Mouse (Mus musculus) liver, postnatal 0 days (tissue): ENCODE measurements at regions not wholly inside any gene's neighbourhood (a gene's known extent, or its start where the extent isn't known, plus 50 kb on each side); places are given as distances from the start of the nearest gene placed in this dataset.

Experiments
- ATAC-seq: fragments of 200-750 bp; cut with Nextera tagmentation; 2 replicates; pipeline ENCODE4 v1.8.0; 2017; ENCODE audit warnings: mild to moderate bottlenecking, moderate library complexity
- DNase-seq: peaks from one replicate; pipeline ENCODE4 v3.0.0-alpha.2; 2016
- H3K27ac ChIP-seq: fragments of 300-500 bp; sonication (generic); 2 replicates; pipeline ENCODE4 v1.5.1; 2014; ENCODE audit warnings: antibody characterized with exemption, moderate library complexity, mild to moderate bottlenecking, low read depth
- H3K27me3 ChIP-seq: fragments of 300-500 bp; sonication (generic); 2 replicates; pipeline ENCODE4 v1.6.1; 2014; ENCODE audit warnings: low read length, control low read depth, mixed read lengths; ENCODE audit not compliant: insufficient read depth
- H3K36me3 ChIP-seq: fragments of 300-500 bp; sonication (generic); replicated peaks from 2 replicates; pipeline ENCODE4 v1.6.1; 2014; ENCODE audit warnings: mild to moderate bottlenecking, control low read depth, low read length, moderate library complexity, mixed read lengths; ENCODE audit not compliant: insufficient read depth
- H3K4me1 ChIP-seq: fragments of 300-500 bp; sonication (generic); 2 replicates; pipeline ENCODE4 v1.6.1; 2014; ENCODE audit warnings: antibody characterized with exemption, mild to moderate bottlenecking, control low read depth; ENCODE audit not compliant: insufficient read depth
- H3K4me2 ChIP-seq: fragments of 300-500 bp; sonication (generic); 2 replicates; pipeline ENCODE4 v1.6.1; 2014; ENCODE audit warnings: low read depth, mild to moderate bottlenecking, low read length, moderate library complexity, mixed read lengths
- H3K4me3 ChIP-seq: fragments of 300-500 bp; sonication (generic); 2 replicates; pipeline ENCODE4 v1.5.1; 2014; ENCODE audit warnings: low read depth, low read length
- H3K9ac ChIP-seq: fragments of 300-500 bp; sonication (generic); replicated peaks from 2 replicates; pipeline ENCODE4 v1.6.1; 2014; ENCODE audit warnings: mild to moderate bottlenecking, moderate library complexity
- H3K9me3 ChIP-seq: fragments of 300-500 bp; sonication (generic); 2 replicates; pipeline ENCODE4 v1.6.1; 2016; ENCODE audit warnings: mild to moderate bottlenecking, control low read depth, low read length, mixed read lengths
- CTCF ChIP-seq: sonication (generic); IDR thresholded peaks from 2 replicates; pipeline ENCODE4 v1.5.1; 2016; ENCODE audit warnings: antibody characterized with exemption, low read depth
- EP300 ChIP-seq: IDR thresholded peaks from 2 replicates; pipeline ENCODE4 v1.6.1; 2016; ENCODE audit warnings: antibody characterized with exemption, low read depth, mild to moderate bottlenecking
- WGBS: fragments of 180-500 bp; shearing (Covaris S2); extraction: QIAGEN DNeasy Blood & Tissue Kit; methylation state at CpG from one replicate; pipeline ENCODE4 v1.1.7; 2014; ENCODE audit not compliant: insufficient replicate concordance; 5-methylcytosine and 5-hydroxymethylcytosine counted together

GRCm38 (mm10) chr8:11098790-11099590, 90.7 kb upstream of the Irs2 start:
- no peak overlapping the region for H3K9ac ChIP-seq
- no peaks in the 10 kb centered on the region for H3K36me3 ChIP-seq
- peaks cover 8% of the 10 kb centered on the region for H3K4me1 ChIP-seq
- ATAC-seq (no peak), DNase-seq (no peak)
- no peak overlapping the region for H3K4me3 ChIP-seq
- no peak for TF ChIP-seq CTCF
- TF ChIP-seq EP300, result no peak
- WGBS, result 70% methylated on average over 11 of the region's 11 CpGs
- no peaks in the 10 kb centered on the region for H3K27me3 ChIP-seq
- no peaks in the 10 kb centered on the region for H3K9me3 ChIP-seq
- peak overlapping the region; percentile 57; the same call in 1 of the 2 replicates for H3K27ac ChIP-seq
- H3K4me2 ChIP-seq, result no peak overlapping the region

- WGBS, result 31% methylated on average over 10 of the region's 10 CpGs
- no peak overlapping the region for H3K4me2 ChIP-seq
- peak; percentile 68 for DNase-seq
- TF ChIP-seq EP300, result peak; percentile 52; the same call in 1 of the 2 replicates
- TF ChIP-seq CTCF, result no peak
- no peaks in the 10 kb centered on the region for H3K9me3 ChIP-seq
- H3K36me3 ChIP-seq, result no peaks in the 10 kb centered on the region
- H3K9ac ChIP-seq, result no peak overlapping the region
- peak; percentile 93 for ATAC-seq
- H3K27me3 ChIP-seq, result no peaks in the 10 kb centered on the region
- no peak overlapping the region for H3K4me3 ChIP-seq
- H3K4me1 ChIP-seq, result peaks cover 8% of the 10 kb centered on the region
- H3K27ac ChIP-seq, result peak overlapping the region; percentile 57
Measured at GRCm38 (mm10) chr8:11098228-11098778, 90.0 kb upstream of the Irs2 start.

GRCm38 (mm10) chr8:11097813-11098212, 89.6 kb upstream of the Irs2 start:
- no peaks in the 10 kb centered on the region for H3K9me3 ChIP-seq

GRCm38 (mm10) chr8:11094516-11094915, 86.3 kb upstream of the Irs2 start:
- TF ChIP-seq CTCF (no peak), EP300 (no peak)
- WGBS, result 26% methylated on average over 8 of the region's 8 CpGs
- no peak for ATAC-seq

More at GRCm38 (mm10) chr8:11097813-11098212, 89.6 kb upstream of the Irs2 start:
- Histone ChIP-seq H3K4me1 (peaks cover 8% of the 10 kb centered on the region), H3K27ac (peak overlapping the region; percentile 57), H3K36me3 (no peaks in the 10 kb centered on the region), H3K9ac (no peak overlapping the region), H3K4me3 (no peak overlapping the region), H3K27me3 (no peaks in the 10 kb centered on the region), H3K4me2 (no peak overlapping the region)
- 67% methylated on average over 3 of the region's 3 CpGs for WGBS
- TF ChIP-seq CTCF (no peak), EP300 (no peak)
- DNase-seq, result no peak
- ATAC-seq, result no peak

GRCm38 (mm10) chr8:11092348-11092747, 84.1 kb upstream of the Irs2 start:
- Histone ChIP-seq H3K27ac (no peak overlapping the region), H3K4me2 (no peak overlapping the region)
- ATAC-seq, result no peak

More at GRCm38 (mm10) chr8:11094516-11094915, 86.3 kb upstream of the Irs2 start:
- Histone ChIP-seq H3K4me3 (no peak overlapping the region), H3K36me3 (no peaks in the 10 kb centered on the region), H3K27me3 (no peaks in the 10 kb centered on the region), H3K27ac (no peak overlapping the region), H3K9me3 (no peaks in the 10 kb centered on the region), H3K9ac (no peak overlapping the region), H3K4me1 (peaks cover 8% of the 10 kb centered on the region), H3K4me2 (no peak overlapping the region)
- DNase-seq, result no peak

GRCm38 (mm10) chr8:11091675-11092345, 83.6 kb upstream of the Irs2 start:
- Histone ChIP-seq H3K27ac (no peak overlapping the region), H3K4me1 (0 out of 2 replicates have a peak, but pooled peaks cover 4% of the 10 kb centered on the region), H3K9me3 (no peaks in the 10 kb centered on the region), H3K4me2 (no peak overlapping the region), H3K4me3 (no peak overlapping the region), H3K9ac (no peak overlapping the region), H3K27me3 (no peaks in the 10 kb centered on the region), H3K36me3 (no peaks in the 10 kb centered on the region)
- peak; percentile 78 for TF ChIP-seq EP300
- TF ChIP-seq CTCF, result no peak
- DNase-seq, result no peak
- ATAC-seq, result peak; percentile 60
- 29% methylated on average over 3 of the region's 3 CpGs for WGBS

More at GRCm38 (mm10) chr8:11092348-11092747, 84.1 kb upstream of the Irs2 start:
- no peak for TF ChIP-seq EP300
- no peak for TF ChIP-seq CTCF
- WGBS, result 24% methylated on average over 4 of the region's 4 CpGs
- Histone ChIP-seq H3K9ac (no peak overlapping the region), H3K9me3 (no peaks in the 10 kb centered on the region), H3K4me1 (0 out of 2 replicates have a peak, but pooled peaks cover 4% of the 10 kb centered on the region), H3K4me3 (no peak overlapping the region), H3K27me3 (no peaks in the 10 kb centered on the region), H3K36me3 (no peaks in the 10 kb centered on the region)
- DNase-seq, result no peak
